Mouse (Mus musculus) ES-Bruce4 (cell line): ENCODE measurements around the gene Krtap10-4.

Source experiments
- CTCF ChIP-seq: IDR thresholded peaks from one replicate; pipeline ENCODE4 v1.8.1; 2011; ENCODE audit warnings: low read depth, low read length
- EP300 ChIP-seq: IDR thresholded peaks from 2 replicates; pipeline ENCODE4 v1.6.1; 2011; ENCODE audit warnings: low read depth, low read length; ENCODE audit not compliant: insufficient read depth
- POLR2A ChIP-seq: IDR thresholded peaks from one replicate; pipeline ENCODE4 v1.8.1; 2011; ENCODE audit warnings: low read length; ENCODE audit not compliant: insufficient read depth

- TF ChIP-seq POLR2A = no peak
- TF ChIP-seq CTCF = no peak
- TF ChIP-seq EP300 = no peak
Measured at GRCm38 (mm10) chr10:77798921-77799508, 27.9 kb downstream of the Krtap10-4 start, which contains the start of gene Gm19668.
